Mouse (Mus musculus) kidney, adult 2 months (tissue): ENCODE measurements around the gene Raver2. TPM values are rescaled to one million over a fixed set of nuclear protein-coding genes. Genes with fewer than 3 reads are reported as not detected.

Experiments
- DNase-seq: peaks from one replicate; pipeline ENCODE4 v3.0.0; 2021
- H3K27ac ChIP-seq: fragments of 200-500 bp; 2 replicates; pipeline ENCODE4 v1.5.1; 2012; ENCODE audit warnings: low read depth, low read length, control low read depth, inconsistent platforms; ENCODE audit not compliant: insufficient read depth
- H3K27me3 ChIP-seq: fragments of 200-500 bp; replicated peaks from 2 replicates; pipeline ENCODE4 v1.6.1; 2012; ENCODE audit warnings: mild to moderate bottlenecking, moderate library complexity, low read length, inconsistent platforms; ENCODE audit not compliant: control insufficient read depth, insufficient read depth
- H3K36me3 ChIP-seq: fragments of 200-500 bp; 2 replicates; pipeline ENCODE4 v1.6.1; 2012; ENCODE audit warnings: mild to moderate bottlenecking, moderate library complexity, low read length, inconsistent platforms; ENCODE audit not compliant: control insufficient read depth, insufficient read depth
- H3K4me1 ChIP-seq: fragments of 200-500 bp; 2 replicates; pipeline ENCODE4 v1.6.1; 2011; ENCODE audit warnings: low read length; ENCODE audit not compliant: control insufficient read depth, insufficient read depth
- H3K4me3 ChIP-seq: fragments of 200-500 bp; 2 replicates; pipeline ENCODE4 v1.5.1; 2011; ENCODE audit warnings: mild to moderate bottlenecking, low read depth, low read length, control low read depth; ENCODE audit not compliant: insufficient read depth
- CTCF ChIP-seq: fragments of 200-500 bp; conservative IDR thresholded peaks from 2 replicates; pipeline ENCODE4 v1.5.1; 2011; ENCODE audit warnings: low read depth, mild to moderate bottlenecking, control low read depth, low read length, moderate library complexity, mixed read lengths; ENCODE audit not compliant: insufficient read depth, insufficient read length
- POLR2A ChIP-seq: fragments of 200-500 bp; IDR thresholded peaks from one replicate; pipeline ENCODE4 v1.6.1; 2011; ENCODE audit warnings: low read depth, low read length, control low read depth
- WGBS: fragments of 180-500 bp; shearing (Covaris S2); methylation state at CpG from one replicate; pipeline ENCODE4 v1.1.7; 2018; 5-methylcytosine and 5-hydroxymethylcytosine counted together
- polyA plus RNA-seq: library from polyadenylated mRNA; depleted of rRNA; stranded (reverse); fragments of >200 nt; gene quantifications from 2 replicates; pipeline ENCODE4 v1.2.3, GENCODE M21; 2012

Gene Raver2
- polyA plus RNA-seq, 1 experiment, result 2.3 TPM

- Histone ChIP-seq H3K4me3 (no peak overlapping the region), H3K4me1 (peaks cover 22% of the 10 kb centered on the region), H3K27ac (no peak overlapping the region), H3K36me3 (peaks cover 5% of the 10 kb centered on the region), H3K27me3 (no peaks in the 10 kb centered on the region)
- WGBS, result 59% methylated on average over 12 of the region's 12 CpGs
- no peak for DNase-seq
- TF ChIP-seq POLR2A (no peak), CTCF (no peak)
Measured at GRCm38 (mm10) chr4:101159191-101159764, 90.5 kb downstream of the Raver2 start.

- 59% methylated on average over 1 of the region's 1 CpGs for WGBS
- no peak overlapping the region for H3K4me3 ChIP-seq
- H3K27me3 ChIP-seq, result no peaks in the 10 kb centered on the region
- peaks cover 5% of the 10 kb centered on the region for H3K36me3 ChIP-seq
- H3K27ac ChIP-seq, result no peak overlapping the region
- peaks cover 22% of the 10 kb centered on the region for H3K4me1 ChIP-seq
- peak; percentile 65 for DNase-seq
- TF ChIP-seq POLR2A, result no peak
- no peak for TF ChIP-seq CTCF
Measured at GRCm38 (mm10) chr4:101160821-101161220, 92.0 kb downstream of the Raver2 start.

GRCm38 (mm10) chr4:101164189-101164588 lies 95.4 kb downstream of the Raver2 start:
- H3K4me3 ChIP-seq, result no peak overlapping the region
- 84% methylated on average over 2 of the region's 2 CpGs for WGBS
- no peak overlapping the region for H3K27ac ChIP-seq
- DNase-seq, result no peak
- TF ChIP-seq POLR2A (no peak), CTCF (no peak)
- H3K4me1 ChIP-seq, result peaks cover 6% of the 10 kb centered on the region; the same call in 1 of the 2 replicates
- H3K27me3 ChIP-seq, result no peaks in the 10 kb centered on the region
- H3K36me3 ChIP-seq, result no peaks in the 10 kb centered on the region; the same call in 1 of the 2 replicates

GRCm38 (mm10) chr4:101164673-101165072 lies 95.9 kb downstream of the Raver2 start:
- no peak overlapping the region for H3K27ac ChIP-seq
- peaks cover 6% of the 10 kb centered on the region; the same call in 1 of the 2 replicates for H3K4me1 ChIP-seq

GRCm38 (mm10) chr4:101165776-101166175 lies 97.0 kb downstream of the Raver2 start:
- Histone ChIP-seq H3K4me3 (no peak overlapping the region), H3K36me3 (no peaks in the 10 kb centered on the region), H3K4me1 (peaks cover 6% of the 10 kb centered on the region; the same call in 1 of the 2 replicates), H3K27ac (no peak overlapping the region), H3K27me3 (no peaks in the 10 kb centered on the region)
- DNase-seq, result no peak
- 89% methylated on average over 4 of the region's 4 CpGs for WGBS
- no peak for TF ChIP-seq POLR2A
- no peak for TF ChIP-seq CTCF

More at GRCm38 (mm10) chr4:101164673-101165072, 95.9 kb downstream of the Raver2 start:
- H3K27me3 ChIP-seq, result no peaks in the 10 kb centered on the region
- H3K4me3 ChIP-seq, result no peak overlapping the region
- DNase-seq, result no peak
- no peaks in the 10 kb centered on the region for H3K36me3 ChIP-seq
- no peak for TF ChIP-seq POLR2A
- no peak for TF ChIP-seq CTCF
- 81% methylated on average over 2 of the region's 2 CpGs for WGBS

- DNase-seq, result no peak
- no peak overlapping the region for H3K4me3 ChIP-seq
- TF ChIP-seq CTCF (no peak), POLR2A (no peak)
- H3K27me3 ChIP-seq, result no peaks in the 10 kb centered on the region
- H3K36me3 ChIP-seq, result no peaks in the 10 kb centered on the region; the same call in 1 of the 2 replicates
- no peaks in the 10 kb centered on the region for H3K4me1 ChIP-seq
- 91% methylated on average over 1 of the region's 1 CpGs for WGBS
- H3K27ac ChIP-seq, result no peak overlapping the region
Measured at GRCm38 (mm10) chr4:101167777-101168176, 99.0 kb downstream of the Raver2 start.

- Histone ChIP-seq H3K4me1 (no peaks in the 10 kb centered on the region), H3K36me3 (no peaks in the 10 kb centered on the region; the same call in 1 of the 2 replicates), H3K27me3 (no peaks in the 10 kb centered on the region), H3K27ac (no peak overlapping the region), H3K4me3 (no peak overlapping the region)
- 48% methylated on average over 6 of the region's 6 CpGs for WGBS
- no peak for TF ChIP-seq POLR2A
- TF ChIP-seq CTCF, result peak; percentile 75
- peak; percentile 68 for DNase-seq
Measured at GRCm38 (mm10) chr4:101168189-101168778, 99.5 kb downstream of the Raver2 start.
